Mouse (Mus musculus): Measurements from ENCODE around the gene Abl1.

The Abl1 gene

DNA sequence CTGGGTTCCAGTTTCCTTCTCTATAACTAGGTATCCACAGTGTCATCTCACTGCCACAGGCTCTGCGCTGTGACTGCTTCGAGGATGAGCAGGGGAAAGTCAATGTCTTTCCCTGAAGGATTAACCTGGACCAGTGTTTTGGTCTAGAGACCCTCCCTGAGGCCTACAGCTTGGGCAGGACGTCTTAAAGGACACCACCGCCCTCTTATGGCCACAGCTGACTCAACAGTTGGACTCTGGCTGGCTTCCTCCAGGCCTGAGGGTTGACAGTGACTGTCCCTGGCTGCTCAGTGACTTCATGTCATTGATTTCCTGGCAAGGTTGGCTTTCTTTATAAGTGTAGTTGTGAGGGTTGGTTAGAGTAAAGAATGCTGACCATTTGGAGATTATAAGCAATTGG lies 20.8 kb upstream of the Abl1 start:
- TF ChIP-seq GATA4 (IDR thresholded peaks at IDR 0.05; ENCODE audit: insufficient replicate concordance, low read length), result no peak

- no peak; the same call in 1 of the 2 replicates for TF ChIP-seq GATA4 (IDR thresholded peaks at IDR 0.05; ENCODE audit: insufficient replicate concordance, low read length)
Measured at GRCm38 (mm10) chr2:31670551-31671035, 17.6 kb upstream of the Abl1 start, which contains the start of gene Exosc2. Gene Exosc2 (plus strand): TSS chr2:31670715.

GRCm38 (mm10) chr2:31678641-31679040 lies 9.5 kb upstream of the Abl1 start:
- TF ChIP-seq GATA4 (IDR thresholded peaks at IDR 0.05; ENCODE audit: insufficient replicate concordance, low read length), result no peak

DNA sequence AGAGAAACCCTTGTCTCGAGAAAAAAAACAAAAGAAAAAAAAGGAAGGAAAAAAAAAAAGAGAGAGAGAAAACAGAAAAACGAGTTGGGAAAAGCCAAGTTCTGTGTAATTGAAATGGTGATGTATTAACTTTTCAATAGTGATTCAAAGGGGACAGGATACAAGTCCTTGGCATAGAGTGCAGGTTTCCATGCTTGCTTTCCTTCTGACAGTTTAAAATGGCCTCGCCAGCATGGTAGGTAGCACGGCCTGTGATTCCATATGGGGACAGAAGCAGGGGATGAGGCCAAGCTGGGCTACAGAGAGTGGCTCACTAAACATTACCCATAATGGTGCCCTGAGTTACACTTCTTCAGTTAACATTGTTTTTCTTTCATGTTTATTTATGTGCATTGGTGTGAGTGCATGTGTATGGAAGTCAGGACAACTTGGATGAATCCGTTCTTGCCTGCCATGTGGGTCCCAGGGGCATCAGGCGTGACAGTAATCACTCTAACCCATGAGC lies 6.4 kb upstream of the Abl1 start:
- no peak for TF ChIP-seq GATA4 (IDR thresholded peaks at IDR 0.05; ENCODE audit: insufficient replicate concordance, low read length)

DNA sequence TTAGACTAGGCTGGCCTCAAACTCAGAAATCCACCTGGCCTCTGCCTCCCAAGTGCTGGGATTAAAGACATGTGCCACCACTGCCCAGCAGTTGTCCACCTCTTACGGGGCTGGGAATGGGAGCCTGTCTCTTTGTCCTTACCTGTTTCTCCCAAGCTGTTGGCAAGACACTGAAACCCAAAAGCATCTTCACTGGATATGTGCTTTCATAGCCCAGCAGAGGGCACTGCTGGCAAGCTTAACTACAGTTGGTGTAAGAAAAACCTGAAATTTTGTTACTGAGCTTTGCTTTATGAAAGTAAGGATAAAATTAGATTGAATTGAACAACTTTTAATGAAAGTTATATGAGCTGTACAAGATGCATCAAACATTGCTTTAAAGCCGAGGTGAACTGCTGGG lies 4.5 kb upstream of the Abl1 start:
- no peak for TF ChIP-seq GATA4 (IDR thresholded peaks at IDR 0.05; ENCODE audit: insufficient replicate concordance, low read length)

GRCm38 (mm10) chr2:31689045-31689444 lies 869 bp downstream of the Abl1 start:
- TF ChIP-seq GATA4 (IDR thresholded peaks at IDR 0.05; ENCODE audit: insufficient replicate concordance, low read length), result peak; percentile 62; the same call in 1 of the 2 replicates

GRCm38 (mm10) chr2:31690063-31690462 lies 1.9 kb downstream of the Abl1 start:
- no peak for TF ChIP-seq GATA4 (IDR thresholded peaks at IDR 0.05; ENCODE audit: insufficient replicate concordance, low read length)

- no peak for TF ChIP-seq GATA4 (IDR thresholded peaks at IDR 0.05; ENCODE audit: insufficient replicate concordance, low read length)
Measured at GRCm38 (mm10) chr2:31698209-31698608, 10.0 kb downstream of the Abl1 start.

GRCm38 (mm10) chr2:31700545-31701446 lies 12.6 kb downstream of the Abl1 start:
- TF ChIP-seq GATA4 (IDR thresholded peaks at IDR 0.05; ENCODE audit: insufficient replicate concordance, low read length), result no peak

GRCm38 (mm10) chr2:31703226-31703625 lies 15.1 kb downstream of the Abl1 start:
- no peak for TF ChIP-seq GATA4 (IDR thresholded peaks at IDR 0.05; ENCODE audit: insufficient replicate concordance, low read length)

DNA sequence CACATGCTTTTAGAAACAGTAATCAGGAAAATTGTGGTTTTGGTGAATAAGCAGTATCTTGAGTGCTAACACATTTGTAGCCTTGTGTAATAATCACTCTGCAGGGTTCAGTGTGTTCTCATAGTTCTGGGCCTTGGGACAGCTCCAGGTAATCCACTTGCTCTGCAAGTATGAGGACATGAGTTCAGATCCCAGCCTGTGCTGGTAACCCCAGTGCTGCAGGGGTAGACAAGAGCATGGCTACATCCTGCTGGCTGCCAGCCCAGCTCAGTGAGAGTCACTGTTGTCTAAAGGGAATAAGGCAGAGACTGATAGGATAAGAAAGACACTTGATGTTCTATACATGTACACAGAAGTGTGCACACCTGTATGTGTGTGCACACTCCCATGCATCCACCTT lies 17.7 kb downstream of the Abl1 start:
- TF ChIP-seq GATA4 (IDR thresholded peaks at IDR 0.05; ENCODE audit: insufficient replicate concordance, low read length), result no peak

DNA sequence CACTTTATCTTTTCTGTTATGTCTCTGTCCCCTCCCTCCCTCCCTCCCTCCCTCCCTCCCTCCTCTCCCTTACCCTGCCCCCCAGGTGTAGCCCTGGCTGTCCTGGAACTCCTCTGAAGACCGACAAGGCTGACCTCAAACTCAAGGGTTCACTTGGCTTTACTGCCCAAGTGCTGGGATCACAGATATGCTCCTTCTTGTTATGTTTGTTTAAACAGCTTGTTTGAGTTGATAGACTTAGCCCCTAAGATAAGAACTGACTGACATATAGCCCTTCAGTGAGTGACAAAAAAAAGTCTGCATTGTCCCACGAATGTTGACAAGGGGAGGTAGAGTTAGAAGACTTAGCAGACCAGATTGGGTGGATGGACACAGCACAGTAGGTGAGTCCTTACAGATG lies 18.4 kb downstream of the Abl1 start:
- TF ChIP-seq GATA4 (IDR thresholded peaks at IDR 0.05; ENCODE audit: insufficient replicate concordance, low read length), result no peak

- TF ChIP-seq GATA4 (IDR thresholded peaks at IDR 0.05; ENCODE audit: insufficient replicate concordance, low read length), result no peak
Measured at GRCm38 (mm10) chr2:31712716-31713115, 24.5 kb downstream of the Abl1 start.

DNA sequence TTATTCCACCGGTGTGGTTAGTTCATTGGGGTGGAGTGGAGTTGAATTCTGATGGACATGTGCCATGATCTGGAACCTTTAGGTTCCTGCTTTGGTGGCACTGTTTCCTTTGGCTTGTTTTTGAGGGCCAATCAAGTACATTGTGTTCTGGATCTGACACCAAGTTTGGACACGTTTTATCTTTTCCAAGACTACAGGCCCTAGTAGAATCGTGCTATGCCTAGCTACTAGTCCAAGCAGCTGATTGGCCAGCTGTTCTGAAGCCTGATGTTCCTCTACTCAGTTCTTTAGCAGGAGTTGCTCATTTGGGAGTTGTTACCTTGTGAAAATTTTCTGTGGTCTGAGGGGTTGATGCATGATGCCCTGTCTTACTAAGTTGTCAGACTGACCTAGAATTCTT lies 25.6 kb downstream of the Abl1 start:
- TF ChIP-seq GATA4 (IDR thresholded peaks at IDR 0.05; ENCODE audit: insufficient replicate concordance, low read length), result no peak

DNA sequence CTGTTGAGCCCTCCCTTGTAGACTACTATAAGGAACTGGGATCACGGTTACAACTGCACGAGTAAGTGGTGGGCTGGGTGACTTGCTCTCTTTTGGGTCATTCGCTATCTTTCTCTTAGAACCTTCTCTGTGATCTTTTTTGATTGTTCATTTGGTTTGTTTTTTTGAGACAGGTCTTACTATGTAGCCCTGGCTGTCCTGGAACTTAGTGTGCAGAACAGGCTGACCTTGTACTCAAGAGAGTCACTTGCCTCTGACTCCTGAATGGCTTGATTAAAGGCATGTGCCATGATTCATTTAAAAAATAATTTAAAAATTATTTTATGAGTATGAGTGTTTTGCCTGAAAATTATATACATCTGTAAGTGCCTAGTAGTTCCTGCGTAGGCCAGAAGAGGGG lies 26.6 kb downstream of the Abl1 start:
- no peak for TF ChIP-seq GATA4 (IDR thresholded peaks at IDR 0.05; ENCODE audit: insufficient replicate concordance, low read length)

GRCm38 (mm10) chr2:31715985-31716384 lies 27.8 kb downstream of the Abl1 start:
- TF ChIP-seq GATA4 (IDR thresholded peaks at IDR 0.05; ENCODE audit: insufficient replicate concordance, low read length), result no peak
